Mouse (Mus musculus): ENCODE measurements around the gene Ciz1. TPM values are rescaled to one million over a fixed set of nuclear protein-coding genes. Genes with fewer than 3 reads are reported as not detected.

Gene Ciz1
- total and polyA plus RNA-seq, 2 experiments from 2014 or later: 40.3 to 103 TPM

DNA sequence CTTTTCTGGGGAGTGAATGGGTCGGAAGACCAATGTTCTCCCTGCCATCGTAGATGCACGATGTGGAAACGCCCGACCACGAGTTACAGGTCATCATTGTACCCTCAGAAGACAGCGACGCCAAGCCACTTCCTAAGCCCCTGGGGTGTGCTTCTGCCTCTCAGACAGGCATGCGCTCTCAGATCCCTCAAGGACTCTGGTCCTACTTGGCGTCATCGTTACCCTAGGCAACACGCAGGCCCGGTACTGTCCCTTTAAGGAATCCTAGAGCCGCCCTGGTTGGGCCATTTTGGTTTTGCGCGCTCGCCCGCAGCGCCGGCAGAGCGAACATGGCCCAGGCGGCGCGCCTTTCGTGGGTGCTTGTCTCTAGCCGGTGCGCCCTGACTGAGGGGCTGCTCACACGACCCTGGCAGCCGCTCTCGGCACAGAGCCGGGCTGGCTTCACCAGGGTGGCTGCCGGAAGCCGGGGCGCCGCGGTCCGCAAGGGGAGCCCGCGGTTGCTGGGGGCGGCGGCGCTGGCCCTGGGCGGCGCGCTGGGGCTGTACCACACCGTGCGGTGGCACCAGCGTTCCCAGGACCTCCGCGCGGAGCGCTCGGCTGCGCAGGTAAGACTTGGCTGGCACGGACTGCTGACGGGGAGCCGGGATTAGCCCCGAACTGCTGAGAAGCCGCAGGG lies 44.0 kb downstream of the Ciz1 start:
- peaks cover 8% of the 10 kb centered on the region; the same call in 1 of the 2 replicates for H3K36me3 ChIP-seq (ENCODE audit: insufficient read depth, low read length)
- WGBS: under 1% methylated on average over 58 of the region's 59 CpGs
- no peak for TF ChIP-seq CTCF (IDR thresholded peaks at IDR 0.05; ENCODE audit: low read depth)
- H3K4me3 ChIP-seq (ENCODE audit: low read length): peak overlapping the region; percentile 93
- H3K27me3 ChIP-seq (ENCODE audit: insufficient read depth, low read length): no peaks in the 10 kb centered on the region
- peak overlapping the region; percentile 83 for H3K9ac ChIP-seq (replicated peaks; ENCODE audit: low read length)
- H3K27ac ChIP-seq: peak overlapping the region; percentile 90
- peaks cover 8% of the 10 kb centered on the region; the same call in 1 of the 2 replicates for H3K4me1 ChIP-seq (ENCODE audit: insufficient read depth, low read length)
- peak overlapping the region; percentile 91 for H3K4me2 ChIP-seq (ENCODE audit: low read depth, low read length)
- DNase-seq (ENCODE audit: low spot score) (peak; percentile 96), ATAC-seq (peak; percentile 96)
- no peaks in the 10 kb centered on the region for H3K9me3 ChIP-seq (ENCODE audit: low read length)

DNA sequence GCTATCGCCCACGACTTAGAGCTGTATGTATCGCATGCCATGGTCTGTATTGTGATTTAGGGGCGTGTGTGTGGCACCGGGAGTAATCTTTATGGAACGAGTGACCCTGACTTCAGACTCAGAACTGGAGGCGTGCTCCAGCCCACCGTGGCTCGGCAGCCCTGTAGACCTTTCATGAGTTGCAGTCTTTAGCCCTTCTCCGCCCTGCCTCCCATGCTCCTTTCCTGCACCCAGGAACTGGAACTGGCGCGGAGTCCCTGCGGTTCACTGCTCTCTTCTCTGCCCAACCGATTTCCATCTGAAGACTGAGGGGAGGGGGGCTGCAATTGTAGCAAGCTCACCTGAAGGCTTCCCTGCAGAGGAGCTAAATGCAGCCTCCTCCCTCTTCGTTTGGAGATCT lies 44.6 kb downstream of the Ciz1 start:
- WGBS: under 1% methylated on average over 15 of the region's 15 CpGs
- Histone ChIP-seq H3K4me1 (ENCODE audit: insufficient read depth, low read length) (peaks cover 8% of the 10 kb centered on the region; the same call in 1 of the 2 replicates), H3K27ac (peak overlapping the region; percentile 90), H3K36me3 (ENCODE audit: insufficient read depth, low read length) (peaks cover 11% of the 10 kb centered on the region; the same call in 1 of the 2 replicates), H3K4me3 (ENCODE audit: low read length) (peak overlapping the region; percentile 93), H3K9me3 (ENCODE audit: low read length) (no peaks in the 10 kb centered on the region), H3K4me2 (ENCODE audit: low read depth, low read length) (peak overlapping the region; percentile 91), H3K27me3 (ENCODE audit: insufficient read depth, low read length) (no peaks in the 10 kb centered on the region), H3K9ac (replicated peaks; ENCODE audit: low read length) (peak overlapping the region; percentile 83)
- DNase-seq (ENCODE audit: low spot score) (no peak), ATAC-seq (no peak)
- TF ChIP-seq CTCF (IDR thresholded peaks at IDR 0.05; ENCODE audit: low read depth): no peak

DNA sequence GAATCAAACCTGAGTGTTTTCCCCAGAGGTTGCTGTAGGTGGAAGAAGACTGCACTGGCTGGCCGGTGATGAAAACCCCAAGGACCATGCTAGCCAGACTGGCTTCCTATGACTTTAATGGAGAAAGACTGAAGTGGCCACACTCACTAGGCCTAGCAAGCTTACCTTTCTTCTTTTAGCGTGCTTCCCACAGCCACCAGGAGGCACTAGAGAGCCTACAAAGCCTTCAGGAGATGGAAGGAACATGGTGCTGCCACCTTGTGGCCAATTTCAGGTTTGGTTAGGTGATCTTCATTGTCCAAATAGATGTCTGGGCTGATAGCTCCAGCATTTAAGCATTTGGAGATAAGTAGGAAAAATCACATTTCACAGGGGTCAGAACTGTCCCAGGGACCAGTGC lies 52.5 kb downstream of the Ciz1 start:
- WGBS: 24% methylated on average over 2 of the region's 2 CpGs
- ATAC-seq: peak; percentile 49; the same call in 1 of the 2 replicates
- no peaks in the 10 kb centered on the region for H3K9me3 ChIP-seq (ENCODE audit: low read length)
- TF ChIP-seq CTCF (IDR thresholded peaks at IDR 0.05; ENCODE audit: low read depth): peak; percentile 100
- no peak overlapping the region for H3K4me3 ChIP-seq (ENCODE audit: low read length)
- H3K4me2 ChIP-seq (ENCODE audit: low read depth, low read length): no peak overlapping the region
- no peak overlapping the region for H3K27ac ChIP-seq
- H3K9ac ChIP-seq (replicated peaks; ENCODE audit: low read length): no peak overlapping the region
- no peaks in the 10 kb centered on the region for H3K27me3 ChIP-seq (ENCODE audit: insufficient read depth, low read length)
- peaks cover 18% of the 10 kb centered on the region for H3K36me3 ChIP-seq (ENCODE audit: insufficient read depth, low read length)
- no peaks in the 10 kb centered on the region for H3K4me1 ChIP-seq (ENCODE audit: insufficient read depth, low read length)
- peak; percentile 98 for DNase-seq (ENCODE audit: low spot score)

DNA sequence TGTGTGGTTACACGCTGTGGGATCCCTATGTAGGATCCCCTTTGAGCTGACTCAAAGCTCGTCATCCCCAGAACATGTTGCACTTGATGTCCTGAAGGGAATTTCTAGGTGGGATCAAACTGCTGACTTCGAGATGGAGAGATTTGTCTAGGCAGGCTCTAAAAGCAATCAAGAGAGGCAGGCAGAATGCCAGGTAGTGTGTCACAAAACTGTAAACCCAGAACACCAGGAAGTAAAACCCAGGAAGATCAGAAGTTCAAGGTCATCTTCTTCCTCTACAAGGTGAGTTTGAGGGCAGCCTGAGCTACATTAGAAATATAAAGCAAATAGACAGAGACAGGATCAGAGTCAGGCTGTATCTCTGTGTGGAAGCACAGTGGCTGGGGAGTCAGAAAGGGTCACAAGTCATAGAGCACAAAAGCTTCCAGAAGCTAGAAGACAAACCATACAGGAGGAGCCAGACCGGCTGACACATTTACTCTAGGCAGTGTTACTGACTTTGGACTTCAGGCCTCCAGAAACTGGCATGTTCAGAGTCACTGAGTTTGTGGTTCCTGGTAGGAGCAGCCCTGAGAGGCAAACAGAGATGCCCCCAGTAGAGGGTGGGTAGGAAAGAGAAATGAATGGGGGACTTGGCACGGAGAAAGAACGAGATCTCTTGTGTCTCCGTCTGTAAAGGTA lies 55.2 kb downstream of the Ciz1 start:
- no peak for ATAC-seq
- peaks cover 5% of the 10 kb centered on the region for H3K36me3 ChIP-seq (ENCODE audit: insufficient read depth, low read length)
- no peak for DNase-seq (ENCODE audit: low spot score)
- TF ChIP-seq CTCF (IDR thresholded peaks at IDR 0.05; ENCODE audit: low read depth): no peak
- no peak overlapping the region for H3K9ac ChIP-seq (replicated peaks; ENCODE audit: low read length)
- H3K27me3 ChIP-seq (ENCODE audit: insufficient read depth, low read length): no peaks in the 10 kb centered on the region
- WGBS: 83% methylated on average over 7 of the region's 7 CpGs
- H3K4me1 ChIP-seq (ENCODE audit: insufficient read depth, low read length): no peaks in the 10 kb centered on the region
- no peaks in the 10 kb centered on the region for H3K9me3 ChIP-seq (ENCODE audit: low read length)
- H3K27ac ChIP-seq: no peak overlapping the region
- H3K4me3 ChIP-seq (ENCODE audit: low read length): no peak overlapping the region
- H3K4me2 ChIP-seq (ENCODE audit: low read depth, low read length): no peak overlapping the region

DNA sequence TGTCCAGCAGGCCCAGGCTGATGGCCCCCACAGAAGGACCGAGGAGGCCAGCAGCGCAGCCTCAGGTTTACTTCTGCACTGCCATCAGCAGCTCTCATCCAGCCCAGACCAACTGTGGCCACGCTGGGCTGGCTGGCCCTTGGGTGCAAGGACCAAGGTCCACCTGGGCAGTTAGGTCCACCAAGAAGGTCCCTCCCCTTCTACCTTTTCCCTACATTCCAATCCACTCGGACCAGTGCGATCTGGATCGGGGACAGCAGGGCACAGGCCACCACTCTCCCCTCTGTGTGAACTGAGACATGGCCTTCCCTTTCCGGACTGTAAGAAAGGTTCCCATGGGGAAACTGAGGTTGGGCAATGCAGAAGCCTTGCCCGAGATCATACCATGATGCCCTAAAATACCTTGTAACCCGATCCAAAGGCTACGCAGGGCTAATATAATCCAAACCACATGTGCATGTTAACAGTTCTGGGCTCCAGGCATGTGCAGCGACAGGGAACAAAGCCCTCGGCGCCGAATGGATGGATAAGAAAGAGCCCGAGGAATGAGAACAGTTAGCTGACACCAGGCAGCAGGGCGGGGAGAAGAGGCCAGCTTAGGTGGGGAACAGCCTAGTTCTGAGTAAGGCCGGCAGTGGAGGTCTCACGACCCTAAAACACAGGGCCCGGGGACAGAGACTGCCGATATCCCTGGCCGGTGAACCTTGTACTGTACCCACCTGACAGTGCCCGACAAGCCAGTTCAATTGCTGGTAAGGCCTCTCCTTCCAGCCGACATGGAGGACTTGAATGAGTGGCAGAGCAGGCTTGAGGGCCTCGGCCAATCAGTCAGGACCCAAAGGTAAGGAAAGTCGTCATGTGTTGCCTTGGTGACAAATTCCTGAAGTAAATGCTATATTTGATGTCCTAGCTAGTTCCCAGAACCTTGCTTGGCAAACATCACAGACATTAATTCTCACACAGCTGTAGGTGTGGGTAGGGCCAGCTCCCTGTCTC lies 56.6 kb downstream of the Ciz1 start:
- no peaks in the 10 kb centered on the region for H3K4me1 ChIP-seq (ENCODE audit: insufficient read depth, low read length)
- WGBS: 75% methylated on average over 25 of the region's 25 CpGs
- no peaks in the 10 kb centered on the region for H3K36me3 ChIP-seq (ENCODE audit: insufficient read depth, low read length)
- no peak for ATAC-seq
- DNase-seq (ENCODE audit: low spot score): no peak
- TF ChIP-seq CTCF (IDR thresholded peaks at IDR 0.05; ENCODE audit: low read depth): no peak
- H3K27me3 ChIP-seq (ENCODE audit: insufficient read depth, low read length): no peaks in the 10 kb centered on the region
- H3K4me3 ChIP-seq (ENCODE audit: low read length): no peak overlapping the region
- no peak overlapping the region for H3K27ac ChIP-seq
- no peaks in the 10 kb centered on the region for H3K9me3 ChIP-seq (ENCODE audit: low read length)
- no peak overlapping the region for H3K9ac ChIP-seq (replicated peaks; ENCODE audit: low read length)
- no peak overlapping the region for H3K4me2 ChIP-seq (ENCODE audit: low read depth, low read length)

DNA sequence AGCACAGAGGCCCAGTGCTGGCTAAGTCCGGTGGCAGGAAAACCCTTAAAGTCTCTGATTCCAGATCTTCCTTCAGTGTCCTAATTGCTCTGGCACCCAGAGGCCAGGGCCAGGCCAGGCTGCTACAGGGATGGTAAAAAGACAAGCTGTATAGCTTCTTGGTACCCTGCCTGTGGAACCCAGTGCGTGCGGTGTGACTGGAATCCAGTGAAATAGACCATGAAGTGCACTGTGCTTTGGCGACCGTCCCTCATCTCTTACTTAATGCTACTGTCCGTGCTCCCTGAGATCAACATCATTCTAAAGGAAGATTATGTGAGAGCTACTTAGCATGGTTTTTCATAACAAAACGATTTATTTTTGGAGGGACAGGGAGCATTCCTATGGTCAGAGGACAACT lies 59.3 kb downstream of the Ciz1 start:
- H3K4me2 ChIP-seq (ENCODE audit: low read depth, low read length): no peak overlapping the region
- H3K9me3 ChIP-seq (ENCODE audit: low read length): no peaks in the 10 kb centered on the region
- no peaks in the 10 kb centered on the region for H3K27me3 ChIP-seq (ENCODE audit: insufficient read depth, low read length)
- no peak overlapping the region for H3K9ac ChIP-seq (replicated peaks; ENCODE audit: low read length)
- no peak overlapping the region for H3K27ac ChIP-seq
- no peak for ATAC-seq
- no peak for TF ChIP-seq CTCF (IDR thresholded peaks at IDR 0.05; ENCODE audit: low read depth)
- H3K4me1 ChIP-seq (ENCODE audit: insufficient read depth, low read length): no peaks in the 10 kb centered on the region
- no peak overlapping the region for H3K4me3 ChIP-seq (ENCODE audit: low read length)
- H3K36me3 ChIP-seq (ENCODE audit: insufficient read depth, low read length): peaks cover 25% of the 10 kb centered on the region
- WGBS: 77% methylated on average over 7 of the region's 7 CpGs
- no peak for DNase-seq (ENCODE audit: low spot score)

All from hindbrain, postnatal 0 days (tissue).